Mouse (Mus musculus) heart, embryonic 14.5 days (tissue): ENCODE measurements around the gene Arsg. TPM values are rescaled to one million over a fixed set of nuclear protein-coding genes. Genes with fewer than 3 reads are reported as not detected.
A peak's percentile ranks its signal among the peaks of the same experiment; 100 is the strongest.

Source experiments
- ATAC-seq: fragments of 200-750 bp; cut with Nextera tagmentation; 2 replicates; pipeline ENCODE4 v1.8.0; 2017; ENCODE audit warnings: low read depth, moderate TSS enrichment; ENCODE audit not compliant: insufficient number of reproducible peaks, insufficient read depth, low FRiP score
- H3K27ac ChIP-seq, 2 experiments: fragments of 200-500 bp in 1 of 2; fragments of 300-500 bp in 1 of 2; sonication (generic) in 1 of 2; replicated peaks in 1 of 2; 2 replicates each; pipeline ENCODE4 v1.5.1; 2012 to 2014; ENCODE audit warnings: low read depth in 2 of 2, low read length in 2 of 2, control low read depth in 1 of 2, mild to moderate bottlenecking in 1 of 2, mixed read lengths in 1 of 2; ENCODE audit not compliant: control insufficient read depth in 1 of 2, insufficient read depth in 1 of 2
- H3K27me3 ChIP-seq: fragments of 300-500 bp; sonication (generic); 2 replicates; pipeline ENCODE4 v1.6.1; 2014; ENCODE audit warnings: mild to moderate bottlenecking, low read length, control low read depth; ENCODE audit not compliant: control insufficient read depth, insufficient read depth
- H3K36me3 ChIP-seq: fragments of 300-500 bp; sonication (generic); 2 replicates; pipeline ENCODE4 v1.6.1; 2014; ENCODE audit warnings: mild to moderate bottlenecking, control low read depth, low read length, mixed read lengths; ENCODE audit not compliant: control insufficient read depth, insufficient read depth
- H3K4me1 ChIP-seq, 2 experiments: fragments of 200-500 bp in 1 of 2; fragments of 300-500 bp in 1 of 2; sonication (generic) in 1 of 2; 2 replicates each; pipeline ENCODE4 v1.6.1; 2012 to 2014; ENCODE audit warnings: low read length in 2 of 2, control low read depth in 1 of 2, mixed read lengths in 1 of 2; ENCODE audit not compliant: control insufficient read depth in 2 of 2, insufficient read depth in 2 of 2
- H3K4me2 ChIP-seq: fragments of 300-500 bp; sonication (generic); 2 replicates; pipeline ENCODE4 v1.6.1; 2014; ENCODE audit warnings: mild to moderate bottlenecking, low read length
- H3K4me3 ChIP-seq, 2 experiments: fragments of 200-500 bp in 1 of 2; fragments of 300-500 bp in 1 of 2; sonication (generic) in 1 of 2; 2 replicates each; pipeline ENCODE4 v1.5.1; 2012 to 2014; ENCODE audit warnings: low read length in 2 of 2, mild to moderate bottlenecking in 2 of 2, control low read depth in 1 of 2, low read depth in 1 of 2, moderate library complexity in 1 of 2; ENCODE audit not compliant: control insufficient read depth in 1 of 2, insufficient read depth in 1 of 2
- H3K9ac ChIP-seq: fragments of 300-500 bp; sonication (generic); 2 replicates; pipeline ENCODE4 v1.6.1; 2014; ENCODE audit warnings: mild to moderate bottlenecking, low read length
- H3K9me3 ChIP-seq: fragments of 300-500 bp; sonication (generic); 2 replicates; pipeline ENCODE4 v1.6.1; 2016; ENCODE audit warnings: low read length, control low read depth; ENCODE audit not compliant: control insufficient read depth
- WGBS: fragments of 180-500 bp; shearing (Covaris S2); extraction: QIAGEN DNeasy Blood & Tissue Kit; methylation state at CpG from one replicate; pipeline ENCODE4 v1.1.7; 2014; 5-methylcytosine and 5-hydroxymethylcytosine counted together
- polyA plus RNA-seq: library from polyadenylated mRNA; unstranded; fragments of >200 nt; fragmentation: Nextera tagmentation; extraction: Ambion mirVana; gene quantifications from 2 replicates; pipeline ENCODE4 v1.2.1, GENCODE M21; 2014

Arsg gene
- 3.3 and 3.7 TPM in 2 replicates for polyA plus RNA-seq

- H3K27ac ChIP-seq, result peak within 1 kb of the TSS; percentile 83 to 87
- H3K9me3 ChIP-seq, result no peaks in the 10 kb centered on the region
- under 1% methylated on average over 81 of the region's 111 CpGs for WGBS
- peak within 1 kb of the TSS; percentile 73 to 97 for H3K4me3 ChIP-seq
- peak within 1 kb of the TSS; percentile 94 for H3K4me2 ChIP-seq
- H3K9ac ChIP-seq, result peak within 1 kb of the TSS; percentile 83
- no peaks in the 10 kb centered on the region for H3K27me3 ChIP-seq
- peaks cover 9 to 16% of the 10 kb centered on the region in 2 experiments; a peak in 3 of 4 replicates for H3K4me1 ChIP-seq
- no peaks in the 10 kb centered on the region for H3K36me3 ChIP-seq
- peak; percentile 85 for ATAC-seq
Observed at GRCm38 (mm10) chr11:109473171-109474085, at the start of gene Arsg, which contains the start of gene Slc16a6. Arsg (plus strand) TSS chr11:109473374. Slc16a6 (minus strand) TSS chr11:109473598.

GRCm38 (mm10) chr11:109425392-109426271, 47.5 kb upstream of the Arsg start, which contains the start of gene Amz2:
Amz2 (plus strand) TSS chr11:109425946.
- no peaks in the 10 kb centered on the region for H3K27me3 ChIP-seq
- H3K4me1 ChIP-seq, result peaks cover 2 to 8% of the 10 kb centered on the region in 2 experiments; a peak in 2 of 4 replicates
- peak within 1 kb of the TSS; percentile 79 to 87 for H3K27ac ChIP-seq
- peak within 1 kb of the TSS; percentile 59 to 82 for H3K4me3 ChIP-seq
- ATAC-seq, result peak; percentile 97
- H3K36me3 ChIP-seq, result peaks cover 24% of the 10 kb centered on the region
- H3K9me3 ChIP-seq, result 0 out of 2 replicates have a peak, but pooled peaks cover 3% of the 10 kb centered on the region
- WGBS, result 1% methylated on average over 65 of the region's 65 CpGs
- peak within 1 kb of the TSS; percentile 78 for H3K9ac ChIP-seq
- peak within 1 kb of the TSS; percentile 71 for H3K4me2 ChIP-seq

GRCm38 (mm10) chr11:109426272-109426586, 46.9 kb upstream of the Arsg start:
- Histone ChIP-seq H3K4me3 (peak overlapping the region; percentile 59 to 82), H3K9me3 (0 out of 2 replicates have a peak, but pooled peaks cover 3% of the 10 kb centered on the region), H3K4me2 (peak overlapping the region; percentile 71), H3K4me1 (peaks cover 3 to 10% of the 10 kb centered on the region in 2 experiments; a peak in 3 of 4 replicates), H3K27me3 (no peaks in the 10 kb centered on the region), H3K9ac (peak overlapping the region; percentile 78), H3K27ac (peak overlapping the region; percentile 79 to 87), H3K36me3 (peaks cover 28% of the 10 kb centered on the region)
- no peak for ATAC-seq
- under 1% methylated on average over 11 of the region's 11 CpGs for WGBS

- H3K4me2 ChIP-seq, result no peak overlapping the region
- ATAC-seq, result no peak
- whole genome bisulfite sequencing, result 94% methylated on average over 5 of the region's 5 CpGs
Observed at GRCm38 (mm10) chr11:109427353-109427752, 45.8 kb upstream of the Arsg start.

GRCm38 (mm10) chr11:109434233-109434798, 38.9 kb upstream of the Arsg start:
- Histone ChIP-seq H3K9ac (no peak overlapping the region), H3K4me2 (no peak overlapping the region), H3K9me3 (no peaks in the 10 kb centered on the region), H3K27ac (no peak overlapping the region), H3K36me3 (peaks cover 64% of the 10 kb centered on the region), H3K27me3 (no peaks in the 10 kb centered on the region), H3K4me1 (peaks cover 5 to 9% of the 10 kb centered on the region in 2 experiments; a peak in 3 of 4 replicates), H3K4me3 (no peak overlapping the region)
- no peak for ATAC-seq
- 89% methylated on average over 16 of the region's 16 CpGs for WGBS

More at GRCm38 (mm10) chr11:109427353-109427752, 45.8 kb upstream of the Arsg start:
- H3K4me3 ChIP-seq, result no peak overlapping the region
- no peak overlapping the region for H3K27ac ChIP-seq
- H3K27me3 ChIP-seq, result no peaks in the 10 kb centered on the region
- peaks cover 6 to 15% of the 10 kb centered on the region in 2 experiments; a peak in 3 of 4 replicates for H3K4me1 ChIP-seq
- H3K36me3 ChIP-seq, result peaks cover 28% of the 10 kb centered on the region
- no peak overlapping the region for H3K9ac ChIP-seq
- H3K9me3 ChIP-seq, result no peaks in the 10 kb centered on the region

GRCm38 (mm10) chr11:109436889-109437288, 36.3 kb upstream of the Arsg start:
- no peak overlapping the region for H3K27ac ChIP-seq
- no peak overlapping the region for H3K4me3 ChIP-seq
- no peaks in the 10 kb centered on the region for H3K9me3 ChIP-seq
- no peaks in the 10 kb centered on the region for H3K27me3 ChIP-seq
- H3K36me3 ChIP-seq, result peaks cover 46% of the 10 kb centered on the region
- no peak for ATAC-seq
- no peak overlapping the region for H3K9ac ChIP-seq
- 61% methylated on average over 7 of the region's 8 CpGs for WGBS
- no peak overlapping the region for H3K4me2 ChIP-seq
- H3K4me1 ChIP-seq, result peaks cover 2 to 15% of the 10 kb centered on the region in 2 experiments

- peak overlapping the region; percentile 90 for H3K4me2 ChIP-seq
- H3K27ac ChIP-seq, result peak overlapping the region in 1 of 2 experiments; percentile 56; a peak in 1 of 4 replicates
- ATAC-seq, result no peak
- no peaks in the 10 kb centered on the region for H3K27me3 ChIP-seq
- peaks cover 2 to 15% of the 10 kb centered on the region in 2 experiments for H3K4me1 ChIP-seq
- no peaks in the 10 kb centered on the region for H3K9me3 ChIP-seq
- 16% methylated on average over 5 of the region's 5 CpGs for WGBS
- H3K36me3 ChIP-seq, result peaks cover 39% of the 10 kb centered on the region
- H3K4me3 ChIP-seq, result peak overlapping the region in 1 of 2 experiments; percentile 59; a peak in 2 of 4 replicates
- peak overlapping the region; percentile 77 for H3K9ac ChIP-seq
Observed at GRCm38 (mm10) chr11:109439209-109439608, 34.0 kb upstream of the Arsg start.
